Comparison of ENCODE assay signal across 8 mouse cellular contexts in the genomic region with DNA sequence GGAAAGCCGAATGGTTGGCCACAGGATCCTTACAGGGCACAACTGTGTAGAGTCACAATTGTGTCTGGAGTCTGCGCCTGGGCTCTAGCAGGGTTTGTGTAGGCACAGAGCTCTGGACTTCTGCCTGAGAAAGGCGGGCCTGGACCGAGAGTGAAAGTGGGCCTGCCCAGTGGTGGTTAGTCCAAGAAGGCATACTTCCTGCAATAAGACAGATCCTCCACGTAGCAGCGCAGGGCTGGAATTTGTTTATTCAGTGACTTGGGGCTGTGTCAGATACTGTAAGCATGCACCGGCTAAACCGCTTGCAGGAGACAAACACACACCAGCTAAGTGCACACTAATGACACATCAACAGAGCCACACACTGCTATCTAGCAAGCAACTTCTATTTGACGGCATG. TPM values are rescaled to one million over a fixed set of nuclear protein-coding genes. Genes with fewer than 3 reads are reported as not detected.
A peak's percentile ranks its signal among the peaks of the same experiment; 100 is the strongest.
DNase-seq lines count a peak whose midpoint lies in the region; ATAC-seq and TF ChIP-seq lines count a peak whose summit lies in the region.

No protein-coding gene starts in this region.

- TF ChIP-seq CTCF in forebrain, postnatal 0 days (IDR thresholded peaks at IDR 0.05; ENCODE audit: low read depth), result no peak

- H3K36me3 ChIP-seq in heart, embryonic 14.5 days (ENCODE audit: control insufficient read depth, insufficient read depth, low read length), result peaks cover 7% of the 10 kb centered on the region
- H3K36me3 ChIP-seq in liver, embryonic 13.5 days, result no peaks in the 10 kb centered on the region
- no peaks in the 10 kb centered on the region for H3K36me3 ChIP-seq in forebrain, embryonic 11.5 days (ENCODE audit: control insufficient read depth, insufficient read depth, low read length)
- no peaks in the 10 kb centered on the region for H3K36me3 ChIP-seq in forebrain, postnatal 0 days (ENCODE audit: insufficient read depth)

- peak overlapping the region; percentile 72 for H3K4me2 ChIP-seq in heart, embryonic 14.5 days (ENCODE audit: low read length)
- peak overlapping the region; percentile 61; the same call in 1 of the 2 replicates for H3K4me2 ChIP-seq in liver, embryonic 13.5 days
- H3K4me2 ChIP-seq in forebrain, embryonic 11.5 days (ENCODE audit: low read depth, low read length, severe bottlenecking), result no peak overlapping the region
- H3K4me2 ChIP-seq in forebrain, postnatal 0 days (ENCODE audit: low read depth), result no peak overlapping the region

- peaks cover 10% of the 10 kb centered on the region for H3K27me3 ChIP-seq in heart, embryonic 14.5 days (ENCODE audit: control insufficient read depth, insufficient read depth, low read length)
- H3K27me3 ChIP-seq in liver, embryonic 13.5 days, result peaks cover 80% of the 10 kb centered on the region
- peaks cover 57% of the 10 kb centered on the region for H3K27me3 ChIP-seq in forebrain, embryonic 11.5 days (ENCODE audit: control insufficient read depth, insufficient read depth, low read length)
- peaks cover 51% of the 10 kb centered on the region for H3K27me3 ChIP-seq in forebrain, postnatal 0 days (ENCODE audit: insufficient read depth, low read length)

- 35% methylated on average over 9 of the region's 9 CpGs for WGBS in heart, embryonic 14.5 days
- 23% methylated on average over 9 of the region's 9 CpGs for WGBS in liver, embryonic 13.5 days (ENCODE audit: insufficient replicate concordance)
- WGBS in forebrain, embryonic 11.5 days, result 35% methylated on average over 9 of the region's 9 CpGs
- 41% methylated on average over 9 of the region's 9 CpGs for WGBS in forebrain, postnatal 0 days

- ATAC-seq in heart, embryonic 14.5 days (ENCODE audit: insufficient number of reproducible peaks, insufficient read depth, low FRiP score, low read depth), result no peak
- no peak for ATAC-seq in liver, embryonic 13.5 days (ENCODE audit: low read depth)
- ATAC-seq in forebrain, embryonic 11.5 days (replicated peaks; ENCODE audit: low FRiP score), result no peak
- no peak for ATAC-seq in forebrain, postnatal 0 days

- H3K4me1 ChIP-seq in heart, embryonic 14.5 days (ENCODE audit: control insufficient read depth in 2 of 2, insufficient read depth in 2 of 2, low read length in 2 of 2), result peaks cover 23 to 41% of the 10 kb centered on the region in 2 experiments
- peaks cover 30% of the 10 kb centered on the region for H3K4me1 ChIP-seq in liver, embryonic 13.5 days (replicated peaks)
- H3K4me1 ChIP-seq in forebrain, embryonic 11.5 days (replicated peaks; ENCODE audit: control insufficient read depth, insufficient read depth, low read length), result peaks cover 27% of the 10 kb centered on the region
- H3K4me1 ChIP-seq in forebrain, postnatal 0 days (ENCODE audit: insufficient read depth), result no peaks in the 10 kb centered on the region

- 0 out of 4 replicates have a peak overlapping the region, but pooled peaks of 1 of the 2 experiments have one; percentile 74 for H3K4me3 ChIP-seq in heart, embryonic 14.5 days (ENCODE audit: control insufficient read depth in 1 of 2, insufficient read depth in 1 of 2, low read depth in 1 of 2, low read length in 2 of 2)
- H3K4me3 ChIP-seq in liver, embryonic 13.5 days (replicated peaks), result no peak overlapping the region
- H3K4me3 ChIP-seq in forebrain, embryonic 11.5 days (ENCODE audit: low read depth, low read length), result no peak overlapping the region
- H3K4me3 ChIP-seq in forebrain, postnatal 0 days (ENCODE audit: low read depth, low read length), result no peak overlapping the region

- H3K9ac ChIP-seq in heart, embryonic 14.5 days (ENCODE audit: low read length), result peak overlapping the region; percentile 80; the same call in 1 of the 2 replicates
- no peak overlapping the region for H3K9ac ChIP-seq in liver, embryonic 13.5 days
- no peak overlapping the region for H3K9ac ChIP-seq in forebrain, embryonic 11.5 days (ENCODE audit: low read length)
- H3K9ac ChIP-seq in forebrain, postnatal 0 days, result no peak overlapping the region

- DNase-seq in ovary, adult 18-20 months (ENCODE audit: low spot score), result peak; percentile 28
- DNase-seq in ovary, postnatal 10 days (ENCODE audit: low spot score), result no peak
- DNase-seq in liver, embryonic 13.5 days, result no peak
- DNase-seq in urinary bladder, postnatal 36 days (ENCODE audit: low spot score in 2 of 2), result peak; percentile 75 to 82
- DNase-seq in cerebellum, adult 9-10 months, result no peak
- DNase-seq in forebrain, embryonic 11.5 days (ENCODE audit: low spot score), result no peak
- no peak for DNase-seq in forebrain, postnatal 0 days

- H3K27ac ChIP-seq in heart, embryonic 14.5 days (replicated peaks in 1 of 2; ENCODE audit: control insufficient read depth in 1 of 2, insufficient read depth in 1 of 2, low read depth in 2 of 2, low read length in 2 of 2), result no peak overlapping the region
- H3K27ac ChIP-seq in liver, embryonic 13.5 days, result no peak overlapping the region
- H3K27ac ChIP-seq in forebrain, embryonic 11.5 days (ENCODE audit: low read depth, low read length), result no peak overlapping the region
- H3K27ac ChIP-seq in forebrain, postnatal 0 days (ENCODE audit: low read depth, low read length), result no peak overlapping the region

- H3K9me3 ChIP-seq in heart, embryonic 14.5 days (ENCODE audit: control insufficient read depth, low read length), result no peaks in the 10 kb centered on the region
- no peaks in the 10 kb centered on the region for H3K9me3 ChIP-seq in liver, embryonic 13.5 days (replicated peaks)
- no peaks in the 10 kb centered on the region for H3K9me3 ChIP-seq in forebrain, embryonic 11.5 days (ENCODE audit: control insufficient read depth, low read length)
- H3K9me3 ChIP-seq in forebrain, postnatal 0 days (ENCODE audit: low read length), result no peaks in the 10 kb centered on the region

RNA-seq across cellular contexts. Expression of a gene that starts 2.3 kb away (rescaled TPM):
- 64.7 and 74.6 TPM in 2 replicates for polyA plus RNA-seq in heart, embryonic 14.5 days (2014; fragmentation: Nextera tagmentation; extraction: Ambion mirVana)
- 12.9 and 13.6 TPM in 2 replicates for polyA plus RNA-seq in liver, embryonic 13.5 days (2015; fragmentation: Nextera tagmentation; extraction: Ambion mirVana)
- polyA plus RNA-seq in forebrain, embryonic 11.5 days (2014; fragmentation: Nextera tagmentation; extraction: Ambion mirVana), result 1.1 and 1.6 TPM in 2 replicates
- 0.31 and 0.48 TPM in 2 replicates for total RNA-seq in forebrain, postnatal 0 days (2014; rRNA removed)
- 1.6 and 1.9 TPM in 2 replicates for polyA plus RNA-seq in forebrain, postnatal 0 days (2015; fragmentation: Nextera tagmentation; extraction: Ambion mirVana)

RNA-seq across cellular contexts. Expression of a gene that starts 34.7 kb away (rescaled TPM):
- 23.1 and 27.6 TPM in 2 replicates for polyA plus RNA-seq in heart, embryonic 14.5 days (2014; fragmentation: Nextera tagmentation; extraction: Ambion mirVana)
- polyA plus RNA-seq in liver, embryonic 13.5 days (2015; fragmentation: Nextera tagmentation; extraction: Ambion mirVana), result 2.6 and 3.6 TPM in 2 replicates
- 28.2 and 30.8 TPM in 2 replicates for polyA plus RNA-seq in forebrain, embryonic 11.5 days (2014; fragmentation: Nextera tagmentation; extraction: Ambion mirVana)
- total RNA-seq in forebrain, postnatal 0 days (2014; rRNA removed), result 72.6 and 73.1 TPM in 2 replicates
- polyA plus RNA-seq in forebrain, postnatal 0 days (2015; fragmentation: Nextera tagmentation; extraction: Ambion mirVana), result 23.6 and 31.0 TPM in 2 replicates

RNA-seq across cellular contexts. Expression of a gene that starts 43.6 kb away (rescaled TPM):
- 1.3 and 1.5 TPM in 2 replicates for polyA plus RNA-seq in heart, embryonic 14.5 days (2014; fragmentation: Nextera tagmentation; extraction: Ambion mirVana)
- polyA plus RNA-seq in liver, embryonic 13.5 days (2015; fragmentation: Nextera tagmentation; extraction: Ambion mirVana), result 1.1 and 1.4 TPM in 2 replicates
- 4.1 and 4.3 TPM in 2 replicates for polyA plus RNA-seq in forebrain, embryonic 11.5 days (2014; fragmentation: Nextera tagmentation; extraction: Ambion mirVana)
- total RNA-seq in forebrain, postnatal 0 days (2014; rRNA removed), result 3.5 and 3.8 TPM in 2 replicates
- 2.0 and 2.5 TPM in 2 replicates for polyA plus RNA-seq in forebrain, postnatal 0 days (2015; fragmentation: Nextera tagmentation; extraction: Ambion mirVana)

Comparison
In these comparisons a context has a peak if more than half of its experiments do, and no peak if none do; other contexts are left out.
1. DNase-seq: peak in ovary, adult 18-20 months (single experiment) and urinary bladder, postnatal 36 days (2 of 2); none in ovary, postnatal 10 days (single experiment), liver, embryonic 13.5 days (single experiment), cerebellum, adult 9-10 months (single experiment), forebrain, embryonic 11.5 days (single experiment) and forebrain, postnatal 0 days (single experiment).
2. H3K4me2 ChIP-seq: peak in heart, embryonic 14.5 days (single experiment) and liver, embryonic 13.5 days (single experiment); none in forebrain, embryonic 11.5 days (single experiment) and forebrain, postnatal 0 days (single experiment).